Mouse (Mus musculus): Measurements from ENCODE around the gene Krt33a. TPM values are rescaled to one million over a fixed set of nuclear protein-coding genes. Genes with fewer than 3 reads are reported as not detected.

The Krt33a gene
- polyA plus RNA-seq (2012; rRNA removed), result 0.04 and 0.11 TPM in 2 replicates

GRCm38 (mm10) chr11:100016112-100016511 lies at the start of gene Krt33a:
Krt33a (minus strand) TSS chr11:100016212.
- DNase-seq (ENCODE audit: low spot score), result no peak

- no peak for DNase-seq (ENCODE audit: low spot score)
Measured at GRCm38 (mm10) chr11:100058875-100059274, 42.9 kb upstream of the Krt33a start.

- no peak for DNase-seq (ENCODE audit: low spot score)
Measured at GRCm38 (mm10) chr11:100055686-100056655, 40.0 kb upstream of the Krt33a start.

GRCm38 (mm10) chr11:100050451-100050850 lies 34.4 kb upstream of the Krt33a start, which contains the start of gene Krt31:
Krt31 (minus strand) TSS chr11:100050551.
- DNase-seq (ENCODE audit: low spot score), result no peak

GRCm38 (mm10) chr11:100047193-100047592 lies 31.2 kb upstream of the Krt33a start:
- DNase-seq (ENCODE audit: low spot score), result no peak

GRCm38 (mm10) chr11:100046303-100046866 lies 30.4 kb upstream of the Krt33a start:
- no peak for DNase-seq (ENCODE audit: low spot score)

GRCm38 (mm10) chr11:100041454-100041853 lies 25.4 kb upstream of the Krt33a start, which contains the start of gene Krt34:
Krt34 (minus strand) TSS chr11:100041554.
- DNase-seq (ENCODE audit: low spot score), result no peak

- DNase-seq (ENCODE audit: low spot score), result no peak
Measured at GRCm38 (mm10) chr11:100029768-100030167, 13.8 kb upstream of the Krt33a start, which contains the start of gene Krt33b. Krt33b (minus strand) TSS chr11:100029868.

- no peak for DNase-seq (ENCODE audit: low spot score)
Measured at GRCm38 (mm10) chr11:100021438-100021837, 5.4 kb upstream of the Krt33a start.

- no peak for DNase-seq (ENCODE audit: low spot score)
Measured at GRCm38 (mm10) chr11:100019466-100019865, 3.5 kb upstream of the Krt33a start.

GRCm38 (mm10) chr11:100013691-100014171 lies 2.3 kb downstream of the Krt33a start:
- DNase-seq (ENCODE audit: low spot score), result peak; percentile 40

GRCm38 (mm10) chr11:100010682-100011081 lies 5.3 kb downstream of the Krt33a start:
- no peak for DNase-seq (ENCODE audit: low spot score)

GRCm38 (mm10) chr11:100008336-100008735 lies 7.7 kb downstream of the Krt33a start:
- no peak for DNase-seq (ENCODE audit: low spot score)

- no peak for DNase-seq (ENCODE audit: low spot score)
Measured at GRCm38 (mm10) chr11:100006624-100007023, 9.4 kb downstream of the Krt33a start.

GRCm38 (mm10) chr11:100005905-100006304 lies 10.1 kb downstream of the Krt33a start:
- no peak for DNase-seq (ENCODE audit: low spot score)

GRCm38 (mm10) chr11:100004846-100005245 lies 11.2 kb downstream of the Krt33a start:
- no peak for DNase-seq (ENCODE audit: low spot score)

GRCm38 (mm10) chr11:99999091-99999490 lies 16.9 kb downstream of the Krt33a start:
- DNase-seq (ENCODE audit: low spot score), result no peak

GRCm38 (mm10) chr11:99994384-99994661 lies 21.7 kb downstream of the Krt33a start:
- no peak for DNase-seq (ENCODE audit: low spot score)

- no peak for DNase-seq (ENCODE audit: low spot score)
Measured at GRCm38 (mm10) chr11:99993620-99994383, 22.2 kb downstream of the Krt33a start, which contains the start of gene Krtap17-1. Krtap17-1 (minus strand) TSS chr11:99993994.

- no peak for DNase-seq (ENCODE audit: low spot score)
Measured at GRCm38 (mm10) chr11:99990571-99990970, 25.4 kb downstream of the Krt33a start.

- no peak for DNase-seq (ENCODE audit: low spot score)
Measured at GRCm38 (mm10) chr11:99989881-99990405, 26.1 kb downstream of the Krt33a start.

- no peak for DNase-seq (ENCODE audit: low spot score)
Measured at GRCm38 (mm10) chr11:99988530-99988929, 27.5 kb downstream of the Krt33a start.
